Mouse (Mus musculus) fibroblast of lung, adult 2 months (primary cell): Measurements from ENCODE around the gene Btd.
A peak's percentile ranks its signal among the peaks of the same experiment; 100 is the strongest.

Source experiments
- DNase-seq: peaks from one replicate; pipeline ENCODE4 v3.0.0-alpha.2; 2011; ENCODE audit warnings: low read depth

Btd gene

DNA sequence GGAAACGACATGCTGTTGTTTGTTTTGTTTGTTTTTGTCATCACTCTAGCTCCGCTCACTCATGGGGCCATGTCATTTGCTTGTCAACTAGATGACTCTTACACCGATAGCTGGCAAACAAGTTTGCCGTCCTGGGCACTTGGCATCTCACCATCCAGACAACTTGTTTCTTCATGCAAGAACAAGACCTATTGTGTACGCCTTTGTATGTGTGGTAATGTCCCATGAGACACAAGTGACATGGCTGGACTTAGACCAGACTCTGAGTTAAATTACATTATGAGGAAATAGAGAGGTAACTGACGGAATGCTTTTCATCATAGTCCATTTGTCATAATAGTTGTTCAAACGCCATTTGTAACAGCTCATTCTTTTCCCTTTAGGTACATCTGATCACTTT lies 5.1 kb downstream of the Btd start:
- no peak for DNase-seq

DNA sequence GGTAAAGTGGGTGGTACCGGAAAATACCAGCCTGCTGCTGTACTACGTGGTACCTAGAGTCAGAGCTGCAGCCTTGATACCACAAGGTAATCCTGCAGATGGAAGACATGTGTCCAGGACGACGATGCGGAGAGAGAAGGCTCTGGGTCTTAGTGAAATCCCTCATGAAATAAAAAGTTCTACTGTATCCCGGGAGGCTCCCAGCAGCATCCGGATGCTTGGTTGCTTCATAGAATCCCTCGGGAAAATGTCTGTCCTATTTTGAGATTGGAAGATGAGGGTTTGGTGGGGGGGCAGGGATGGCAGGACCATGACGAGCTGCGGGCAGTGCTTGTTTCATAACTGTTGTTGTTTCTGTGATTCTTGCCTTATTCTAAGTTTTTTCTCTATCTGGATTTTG lies 7.2 kb downstream of the Btd start:
- no peak for DNase-seq

DNA sequence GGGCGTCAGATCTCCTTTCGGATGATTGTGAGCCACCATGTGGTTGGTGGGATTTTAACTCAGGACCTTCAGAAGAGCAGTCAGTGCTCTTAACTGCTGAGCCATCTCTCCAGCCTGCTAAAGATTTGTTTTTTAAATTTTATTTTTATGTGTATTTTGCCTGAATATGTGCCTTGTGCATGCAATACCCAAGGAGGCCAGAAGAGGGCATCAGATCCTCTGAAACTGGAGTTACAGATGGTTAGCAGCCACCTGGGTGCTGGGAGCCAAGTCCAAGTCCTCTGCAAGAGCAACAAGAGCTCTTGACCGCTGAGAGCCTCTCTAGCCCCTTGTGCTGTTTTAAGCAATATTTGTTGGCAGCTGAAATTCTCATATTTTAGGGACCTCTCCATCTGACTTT lies 9.5 kb downstream of the Btd start:
- no peak for DNase-seq

DNA sequence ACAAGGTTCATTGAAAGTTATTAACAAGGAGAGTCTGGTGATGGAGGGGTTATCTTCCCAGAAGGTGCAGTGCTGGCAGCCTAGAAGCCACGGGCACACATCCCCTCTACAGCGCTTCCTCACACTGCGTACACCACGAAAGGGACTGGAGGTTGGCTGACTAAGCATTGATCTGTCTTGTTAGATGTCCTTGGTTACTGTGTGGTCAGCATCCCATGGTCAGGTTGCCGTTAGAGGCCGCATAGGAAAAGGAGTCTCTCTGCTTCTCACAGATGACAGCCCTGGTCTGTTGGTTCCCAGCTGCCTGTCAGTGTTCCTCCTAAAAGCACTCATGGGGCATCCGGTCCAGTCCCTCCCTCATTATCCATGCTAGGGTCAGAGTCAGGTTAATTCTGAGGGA lies 10.4 kb downstream of the Btd start:
- DNase-seq, result no peak

DNA sequence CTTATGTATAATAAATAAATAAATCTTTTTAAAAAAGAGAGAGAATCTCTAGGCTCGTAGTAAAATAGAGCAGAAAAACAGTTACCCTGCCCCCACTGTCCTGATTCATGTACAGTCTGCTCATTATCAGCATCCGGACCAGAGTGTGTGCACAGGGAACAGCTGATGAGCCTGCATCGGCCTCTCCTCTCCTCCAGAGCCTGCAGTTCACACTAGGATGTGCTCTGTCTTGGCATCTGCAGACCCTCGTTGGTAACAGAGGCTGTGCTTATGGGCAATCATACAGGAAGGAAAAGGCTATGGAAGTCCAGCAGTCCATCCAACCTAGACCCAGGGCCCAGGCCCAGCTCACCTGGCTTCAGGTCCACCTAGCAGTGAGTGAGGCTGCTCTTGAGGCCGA lies 11.3 kb downstream of the Btd start:
- DNase-seq, result no peak

DNA sequence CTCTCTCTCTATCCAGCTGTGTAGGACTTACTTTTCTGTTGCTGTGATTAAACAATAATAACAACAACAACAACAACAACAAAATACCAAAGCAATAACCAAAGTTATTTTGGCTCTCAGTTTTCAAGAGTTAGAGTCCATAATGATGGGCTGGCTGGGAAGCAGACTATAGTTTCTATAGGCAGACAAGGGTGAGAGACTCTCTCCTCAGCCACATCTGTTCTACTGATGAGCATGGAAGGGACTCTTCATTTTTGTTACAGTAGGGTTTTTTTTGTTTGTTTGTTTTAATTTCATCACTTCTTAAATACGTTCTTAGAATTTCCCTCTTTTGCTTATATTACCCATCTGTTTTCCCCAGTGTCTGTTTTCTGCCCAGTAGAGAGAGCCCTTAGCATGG lies 11.8 kb downstream of the Btd start:
- DNase-seq, result no peak

DNA sequence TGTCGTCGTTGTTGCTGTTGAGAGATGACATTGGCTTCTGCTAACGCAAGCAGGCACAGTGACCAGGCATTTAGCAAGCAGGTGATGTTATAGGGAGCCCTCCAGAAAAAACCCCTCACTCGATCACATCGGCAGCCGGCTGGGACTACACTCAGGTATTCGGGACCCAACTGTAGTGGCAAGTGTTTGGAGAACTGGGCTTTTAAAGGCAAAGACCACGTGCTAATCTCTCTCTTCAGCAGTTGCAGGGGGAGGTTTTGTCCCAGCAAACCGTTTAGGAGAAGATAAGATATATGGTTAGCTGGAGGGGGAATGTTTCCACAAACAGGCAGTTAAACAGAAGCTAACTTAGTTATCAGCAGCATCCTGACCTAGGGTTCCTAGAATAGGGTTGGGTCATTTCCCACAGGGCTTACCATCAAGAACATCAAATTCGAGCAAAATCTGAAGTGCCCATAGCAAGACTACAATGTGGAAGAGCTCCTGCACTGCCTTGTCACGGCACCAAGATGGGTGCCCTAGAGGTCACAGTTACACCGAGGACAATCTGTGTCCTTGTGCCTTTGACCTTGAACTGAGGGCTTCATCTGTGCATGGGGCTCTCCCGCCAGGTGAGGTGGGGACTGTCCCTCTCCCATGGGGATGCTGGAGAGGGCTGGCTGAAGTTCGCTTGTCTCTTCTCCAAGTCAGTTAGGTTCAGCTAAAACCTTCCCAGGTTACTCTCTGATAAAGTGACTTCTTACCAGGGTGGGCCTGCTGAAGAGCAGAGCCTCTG lies 12.5 kb downstream of the Btd start:
- DNase-seq, result no peak

DNA sequence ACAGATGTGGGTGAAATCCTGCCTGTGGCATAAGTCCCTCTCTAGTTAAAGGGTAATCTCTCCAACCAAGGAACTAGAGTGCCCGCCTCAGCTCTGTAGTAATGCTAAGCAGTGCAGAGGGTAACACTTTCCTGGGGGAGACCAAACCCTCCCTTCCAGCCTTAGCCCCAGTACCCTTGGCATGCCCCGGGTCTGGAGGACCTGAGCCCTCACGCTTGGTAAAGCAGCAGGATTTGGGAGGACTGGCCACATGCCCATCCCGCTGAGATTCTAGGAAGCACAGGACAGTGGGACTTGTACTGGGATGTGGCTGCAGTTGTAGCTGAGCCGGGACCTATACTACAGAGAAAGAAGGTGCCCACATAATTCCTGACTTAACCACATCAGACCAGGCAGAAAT lies 14.0 kb downstream of the Btd start:
- DNase-seq, result no peak

DNA sequence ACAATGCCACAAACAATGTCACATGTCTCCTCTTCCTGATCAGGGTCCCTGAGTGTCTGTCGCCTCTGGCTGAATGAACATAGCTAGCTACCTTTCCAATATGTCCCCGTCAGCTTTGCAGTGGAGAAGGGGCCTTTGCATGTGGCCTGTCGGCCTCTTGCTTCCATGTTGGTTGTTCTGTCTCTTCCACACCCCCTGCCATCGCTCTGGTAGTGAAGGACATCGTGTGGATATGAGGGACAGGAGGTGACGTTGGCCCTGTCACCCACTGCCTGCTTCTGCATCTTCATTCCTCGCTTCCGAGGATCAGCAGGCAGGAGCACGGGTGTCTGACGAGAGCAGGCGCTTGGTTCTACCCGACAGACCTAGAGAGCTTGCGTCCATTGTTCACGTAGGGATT lies 14.6 kb downstream of the Btd start:
- no peak for DNase-seq

DNA sequence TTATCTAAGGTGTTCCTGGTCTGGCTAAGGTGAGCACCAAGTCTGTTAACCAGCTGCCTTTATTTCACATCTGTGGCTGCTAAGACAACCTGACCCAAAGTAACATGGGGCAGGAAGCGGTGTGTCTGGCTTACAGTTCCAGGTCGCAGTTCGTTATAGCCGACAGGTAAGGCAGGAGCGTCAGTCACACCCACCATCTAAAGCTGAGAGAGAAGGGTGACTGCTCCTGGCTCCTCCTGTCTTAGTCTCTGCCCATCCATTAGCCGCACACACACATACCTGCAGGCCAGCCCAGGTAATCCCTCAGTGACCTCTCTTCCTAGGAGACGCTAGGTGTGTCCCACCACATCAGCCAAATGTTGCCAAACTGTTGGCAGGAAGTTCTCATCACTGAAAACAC lies 15.6 kb downstream of the Btd start:
- no peak for DNase-seq

DNA sequence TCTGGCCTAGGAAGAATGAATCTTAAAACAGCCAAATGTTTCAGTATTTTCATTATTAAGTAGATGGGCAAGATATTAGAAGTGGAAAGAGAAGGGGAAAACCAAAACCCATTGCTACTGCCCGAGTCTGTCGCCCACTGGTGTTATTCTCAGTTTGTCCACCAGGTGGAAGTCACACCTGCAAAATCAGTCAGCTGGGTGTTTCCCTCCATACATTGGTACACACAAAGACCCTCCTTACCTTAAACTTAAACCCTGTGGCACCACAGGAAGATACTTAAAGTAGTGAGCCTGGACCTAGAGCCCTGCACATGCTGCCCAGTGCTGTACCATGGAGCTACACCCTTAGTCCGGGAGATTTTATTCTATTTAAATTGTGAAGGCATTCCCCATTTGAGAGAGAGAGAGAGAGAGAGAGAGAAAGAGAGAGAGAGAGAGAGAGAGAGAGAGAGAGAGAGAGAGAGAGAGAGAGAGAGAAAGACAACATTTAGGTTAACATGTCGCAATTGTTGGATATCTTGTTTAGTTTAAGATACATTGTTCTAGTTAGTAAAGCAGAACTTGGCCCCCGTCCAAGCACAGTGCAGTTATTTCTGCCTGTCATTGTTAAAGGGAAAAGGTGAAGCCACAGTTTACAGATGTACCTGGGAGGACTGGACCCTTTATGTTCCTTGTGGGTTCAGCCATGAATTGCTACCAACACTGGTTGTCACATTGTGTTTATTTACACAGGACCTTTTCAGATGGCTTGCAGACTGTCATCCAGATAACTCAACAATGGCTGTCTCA lies 16.2 kb downstream of the Btd start:
- no peak for DNase-seq

DNA sequence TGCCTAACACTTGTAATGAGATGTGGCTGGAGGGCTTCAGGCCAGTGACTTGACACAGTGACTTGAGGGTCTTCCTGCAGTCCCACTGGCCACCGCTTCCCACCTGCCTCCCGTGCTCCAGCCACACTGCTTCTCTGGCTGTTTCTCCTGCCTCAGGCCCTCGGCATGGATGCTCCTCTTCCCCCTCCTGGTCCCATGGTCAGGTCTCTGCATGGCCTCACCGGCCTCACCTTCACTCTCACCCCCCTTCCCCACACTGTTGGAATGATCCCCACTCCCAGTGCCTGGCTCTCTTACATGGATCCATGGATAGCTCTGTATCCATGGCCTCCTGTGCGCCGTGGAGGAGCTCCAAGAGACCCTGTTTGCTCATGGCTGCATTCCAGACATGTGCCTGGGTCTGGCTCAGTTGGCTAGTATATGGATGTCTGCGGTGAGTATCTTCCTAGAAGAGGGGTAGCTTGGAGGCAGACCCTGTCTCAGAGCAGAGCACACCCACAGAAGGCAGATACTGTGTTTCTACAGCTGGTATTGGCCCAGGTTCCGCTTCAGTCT lies 17.4 kb downstream of the Btd start:
- DNase-seq, result no peak

DNA sequence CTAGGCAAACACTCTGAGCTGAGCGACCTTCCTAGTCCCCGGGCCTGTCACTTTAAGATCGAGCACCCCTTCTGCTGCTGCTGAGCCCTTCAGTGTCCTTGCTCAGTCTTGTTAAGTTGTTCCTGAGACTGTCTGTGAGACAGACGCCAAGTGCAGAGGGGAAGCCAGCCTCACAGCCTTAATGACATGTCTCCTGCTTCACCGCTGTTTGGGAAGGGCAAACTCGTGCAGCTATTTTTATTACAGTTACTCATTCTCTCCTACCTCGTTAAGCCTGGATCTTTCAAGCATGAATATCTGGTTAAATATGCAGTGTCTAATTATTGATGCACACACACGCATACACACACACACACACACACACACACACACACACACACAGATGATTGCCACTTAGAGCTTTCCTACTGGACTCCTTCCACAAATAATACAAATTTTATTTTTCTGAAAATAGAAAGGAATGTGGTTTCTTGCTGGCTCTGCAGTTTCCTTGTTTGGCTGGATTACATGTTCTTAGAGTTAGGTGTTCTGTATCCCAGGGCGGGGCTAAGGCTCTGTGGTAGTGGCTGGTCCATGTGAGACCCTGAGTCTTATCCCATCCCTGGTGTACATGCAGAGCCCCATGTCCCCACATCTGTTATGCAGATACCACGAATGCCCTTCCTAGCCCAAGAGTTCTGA lies 18.8 kb downstream of the Btd start:
- DNase-seq, result peak; percentile 63

DNA sequence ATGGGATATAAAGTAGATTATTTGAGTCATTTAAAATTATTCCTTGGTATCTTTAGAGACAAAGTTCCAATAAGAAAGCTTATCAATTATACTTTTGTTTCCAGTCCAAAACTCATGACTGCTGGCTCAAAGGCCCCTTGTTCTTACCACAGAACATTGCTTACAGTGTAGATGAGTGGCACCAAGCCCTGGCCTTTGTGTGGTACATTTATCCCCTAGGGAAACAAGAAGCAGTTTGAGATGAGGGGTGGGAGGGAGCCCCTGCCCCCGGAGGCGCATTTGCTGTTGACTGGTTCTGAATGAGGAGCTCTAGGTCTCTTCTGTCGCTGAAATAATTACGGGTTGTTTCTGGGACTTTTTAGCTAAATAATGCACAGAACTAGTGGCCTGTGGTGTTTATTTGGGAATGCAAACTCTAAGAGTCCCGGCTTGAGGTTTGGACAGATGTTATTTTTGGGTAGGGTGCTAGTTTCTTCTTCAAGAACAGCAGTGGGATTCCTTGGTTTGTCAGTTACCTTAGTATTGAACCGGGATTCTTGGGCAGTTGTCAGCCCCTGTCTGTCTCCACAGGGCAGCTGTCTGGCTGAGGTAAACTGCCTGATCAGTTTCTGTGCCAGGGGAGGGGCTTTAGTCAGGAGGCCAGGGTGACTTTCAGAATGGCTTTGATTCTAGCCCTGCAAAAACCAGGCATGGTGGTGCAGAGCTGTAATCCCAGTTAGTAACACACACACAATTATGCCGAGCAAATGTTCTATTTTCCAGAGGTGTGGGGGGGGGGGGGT lies 19.7 kb downstream of the Btd start:
- DNase-seq, result no peak

DNA sequence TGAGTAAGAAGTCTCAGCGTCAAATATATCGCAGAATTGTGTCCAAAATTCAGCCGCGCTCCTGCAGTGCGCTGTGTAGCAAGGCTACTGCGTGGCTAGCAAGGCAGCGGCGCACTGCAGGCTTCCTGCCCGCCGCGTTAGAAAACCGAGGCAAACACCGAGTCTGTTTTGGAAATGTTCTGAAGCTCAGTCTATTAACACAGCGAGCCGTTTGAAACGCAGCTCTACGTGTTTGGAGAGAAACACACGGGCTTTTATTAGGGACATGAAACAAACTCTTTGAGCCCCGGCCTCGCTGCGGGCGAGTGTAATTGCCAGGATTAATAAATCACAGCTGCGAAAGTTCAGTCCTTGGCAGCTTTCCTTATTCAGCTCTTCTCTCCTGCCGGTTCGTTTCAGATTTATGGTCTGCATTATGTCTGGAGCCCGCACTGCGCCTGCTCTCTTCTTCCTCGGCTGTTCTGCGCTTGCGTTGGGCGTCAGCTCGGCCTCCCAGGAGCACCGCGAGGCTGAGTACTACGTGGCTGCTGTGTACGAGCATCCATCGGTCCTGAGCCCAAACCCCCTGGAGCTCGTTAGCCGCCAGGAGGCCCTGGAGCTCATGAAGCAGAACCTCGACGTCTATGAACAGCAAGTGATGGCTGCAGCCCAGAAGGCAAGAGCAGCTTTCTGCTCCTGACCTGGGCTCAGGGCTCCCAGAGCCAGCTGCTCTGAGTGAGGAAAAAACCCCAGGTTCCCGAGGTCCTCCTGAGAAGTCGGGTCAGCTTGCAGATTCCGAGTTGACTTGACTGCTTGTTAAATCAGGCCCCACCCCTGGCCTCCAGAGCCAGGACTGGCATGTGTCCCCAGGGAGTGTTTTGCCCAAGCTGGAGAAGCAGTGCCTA lies 21.1 kb downstream of the Btd start:
- peak; percentile 98 for DNase-seq

DNA sequence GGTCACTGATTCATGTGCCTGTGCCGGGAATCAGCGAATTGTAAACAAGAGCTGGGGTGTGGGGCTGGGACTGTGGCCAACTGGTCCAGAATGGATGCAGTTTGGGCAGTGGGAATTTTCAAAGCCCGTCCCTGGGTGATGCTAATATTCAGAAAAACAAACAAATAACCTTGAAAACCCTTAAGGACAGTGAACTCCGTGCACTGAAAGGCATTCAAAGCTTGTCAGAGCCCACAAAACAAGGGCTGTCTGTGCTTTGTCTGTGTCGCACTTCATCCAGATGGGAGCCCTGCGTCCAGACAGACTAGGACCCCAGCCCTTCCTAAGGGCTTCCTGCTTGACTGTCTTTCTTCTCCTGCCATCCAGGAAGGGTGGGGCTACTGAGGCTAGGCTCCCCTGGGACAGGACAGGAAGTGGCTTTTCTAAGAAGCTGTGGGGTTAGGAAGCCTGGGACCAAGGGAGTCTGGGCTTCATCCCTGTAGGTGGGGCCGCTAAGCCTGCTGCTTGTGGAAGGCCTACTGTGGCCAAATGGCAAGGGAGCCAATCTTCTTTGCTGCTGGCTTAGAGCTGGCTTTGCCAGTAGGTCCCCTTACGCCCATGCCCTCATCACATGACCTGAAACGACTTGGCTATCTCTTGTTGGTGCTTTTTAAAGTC lies 21.9 kb downstream of the Btd start:
- peak; percentile 84 for DNase-seq

DNA sequence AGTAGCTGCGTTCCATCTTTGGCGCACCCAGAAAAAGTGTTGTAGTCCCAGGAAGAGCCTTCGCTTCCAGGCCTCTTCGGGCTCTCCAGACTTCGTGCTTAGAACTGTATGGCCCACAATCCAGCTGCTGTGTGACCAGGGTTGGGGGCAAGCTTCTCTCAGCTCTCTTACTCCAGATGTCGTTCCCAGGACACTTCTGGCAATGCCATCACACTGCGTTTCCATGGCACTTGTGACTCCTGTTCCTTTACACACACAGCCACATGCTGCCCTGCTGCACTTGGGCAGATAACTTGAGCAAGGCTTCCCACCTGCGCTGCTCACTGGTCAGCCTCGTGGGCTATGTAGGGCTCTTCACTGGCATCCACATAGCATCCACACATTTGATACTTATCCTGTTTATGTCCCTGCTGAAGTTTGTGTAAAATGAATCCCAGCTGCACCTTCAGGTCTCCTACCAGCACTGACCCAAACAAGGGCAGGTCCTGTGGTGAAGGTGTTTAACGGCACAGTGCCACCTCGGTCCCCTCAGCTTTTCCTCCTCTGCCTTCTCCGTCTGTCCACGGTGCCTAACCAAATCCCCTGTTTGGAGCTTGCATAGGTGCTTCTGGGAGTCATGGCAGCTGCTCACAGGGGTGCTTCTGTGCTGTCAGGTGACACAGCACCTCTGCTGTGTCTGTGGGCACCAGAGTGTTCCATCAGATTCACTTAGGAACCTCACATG lies 22.7 kb downstream of the Btd start:
- no peak for DNase-seq

DNA sequence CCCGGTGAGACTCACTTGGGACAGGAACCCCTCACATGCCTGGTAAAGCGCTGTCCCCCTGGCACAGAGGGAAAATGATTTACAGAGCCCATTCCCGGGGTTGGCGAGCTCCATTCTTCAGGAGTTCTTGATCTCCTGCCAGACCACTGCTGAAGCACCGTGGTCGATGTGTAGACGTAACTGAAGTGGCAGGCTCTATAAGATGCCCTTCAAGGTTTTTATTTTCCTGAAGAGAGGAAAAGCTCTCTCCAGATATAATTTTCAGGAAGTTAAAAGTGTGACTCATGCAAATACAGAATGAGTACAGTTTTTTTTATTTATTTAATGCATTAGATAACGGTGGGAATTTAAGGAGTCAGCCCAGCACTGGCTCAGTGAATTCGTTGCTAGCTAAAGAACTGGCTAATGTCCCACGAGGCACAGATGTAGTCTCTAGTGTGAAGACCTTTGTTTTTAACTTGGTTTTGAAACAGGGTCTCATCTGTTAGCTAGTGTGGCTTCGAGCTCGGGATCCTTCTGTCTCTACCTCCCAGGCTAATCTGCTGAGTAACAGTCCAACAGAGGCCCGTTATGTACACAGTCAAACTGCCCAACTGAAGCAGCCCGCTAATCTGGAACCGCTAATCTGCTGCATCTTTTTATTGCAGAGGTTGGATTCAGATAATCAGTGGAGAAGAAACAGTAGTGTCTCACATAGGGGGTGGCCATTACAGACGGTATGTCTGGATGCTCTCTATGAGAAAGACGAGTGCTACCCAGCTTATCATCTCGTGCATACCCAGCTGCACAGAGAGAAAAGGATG lies 23.5 kb downstream of the Btd start:
- no peak for DNase-seq
